Mouse (Mus musculus) megakaryocyte, embryonic 14.5 days (primary cell): ENCODE results near the gene Gm9945.

Experiments used
- FLI1 ChIP-seq: IDR thresholded peaks from 2 replicates; pipeline ENCODE4 v1.6.1; 2012; ENCODE audit warnings: low read length, inconsistent platforms, mixed read lengths
- GATA1 ChIP-seq: IDR thresholded peaks from 3 replicates; pipeline ENCODE4 v1.6.1; 2012; ENCODE audit warnings: mixed read lengths, low read length, inconsistent platforms, borderline replicate concordance

DNA sequence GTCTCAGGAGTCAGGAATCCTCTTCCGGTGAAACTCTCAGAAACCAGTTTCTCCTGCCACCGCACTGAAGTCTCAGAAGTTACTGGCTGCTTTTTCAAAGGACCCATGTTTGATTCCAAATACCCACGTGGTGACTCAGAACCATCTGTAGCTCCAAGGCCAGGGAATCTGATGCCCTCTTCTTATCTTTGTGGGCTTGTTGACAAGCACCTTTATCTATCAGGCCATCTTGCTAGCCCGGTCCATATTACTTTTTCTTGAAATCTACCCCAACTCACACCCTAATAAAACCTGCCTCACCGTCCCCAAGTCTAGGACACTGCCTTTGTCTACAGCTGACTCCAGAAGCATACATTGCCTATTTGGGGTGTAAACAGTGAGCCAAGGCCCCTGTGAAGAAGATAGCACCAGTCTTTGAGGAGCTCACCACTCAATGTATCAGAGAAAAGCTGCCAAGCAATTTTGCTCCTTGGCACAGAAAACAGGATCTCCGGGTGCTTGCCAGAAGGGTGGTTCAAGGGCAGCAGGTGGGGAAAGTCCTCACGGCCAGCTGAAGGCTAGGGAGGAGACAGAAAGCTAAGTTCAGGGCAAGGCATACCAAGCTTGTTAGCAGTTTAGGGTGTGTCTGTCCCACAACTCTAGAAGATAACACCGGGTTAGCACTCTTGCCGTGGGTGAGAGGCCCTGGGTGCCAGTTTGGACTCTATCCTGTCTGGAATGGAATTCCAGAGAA lies 3.4 kb downstream of the Gm9945 start:
- TF ChIP-seq GATA1 (no peak), FLI1 (no peak)
